Mouse (Mus musculus) midbrain, postnatal 0 days (tissue): ENCODE results near the gene Arhgap31. TPM values are rescaled to one million over a fixed set of nuclear protein-coding genes. Genes with fewer than 3 reads are reported as not detected.
A peak's percentile ranks its signal among the peaks of the same experiment; 100 is the strongest.

Source experiments
- ATAC-seq: fragments of 200-750 bp; cut with Nextera tagmentation; 2 replicates; pipeline ENCODE4 v1.8.0; 2017; ENCODE audit warnings: moderate number of reproducible peaks, mild to moderate bottlenecking, moderate TSS enrichment, moderate library complexity; ENCODE audit not compliant: low FRiP score
- DNase-seq: peaks from one replicate; pipeline ENCODE4 v3.0.0-alpha.2; 2015; ENCODE audit warnings: low spot score
- H3K27ac ChIP-seq: fragments of 300-500 bp; sonication (generic); 2 replicates; pipeline ENCODE4 v1.5.1; 2014; ENCODE audit warnings: low read depth, mild to moderate bottlenecking, low read length, mixed read lengths
- H3K27me3 ChIP-seq: fragments of 300-500 bp; sonication (generic); 2 replicates; pipeline ENCODE4 v1.6.1; 2014; ENCODE audit warnings: low read length, control low read depth, mixed read lengths; ENCODE audit not compliant: insufficient read depth
- H3K36me3 ChIP-seq: fragments of 300-500 bp; sonication (generic); 2 replicates; pipeline ENCODE4 v1.6.1; 2014; ENCODE audit warnings: low read length, control low read depth, mixed read lengths; ENCODE audit not compliant: insufficient read depth
- H3K4me1 ChIP-seq: fragments of 300-500 bp; sonication (generic); 2 replicates; pipeline ENCODE4 v1.6.1; 2014; ENCODE audit warnings: mild to moderate bottlenecking, control low read depth, antibody characterized with exemption, low read length, mixed read lengths; ENCODE audit not compliant: insufficient read depth
- H3K4me2 ChIP-seq: fragments of 300-500 bp; sonication (generic); 2 replicates; pipeline ENCODE4 v1.6.1; 2014; ENCODE audit warnings: low read depth, mild to moderate bottlenecking, low read length, mixed read lengths; ENCODE audit not compliant: poor library complexity, severe bottlenecking
- H3K4me3 ChIP-seq: fragments of 300-500 bp; sonication (generic); 2 replicates; pipeline ENCODE4 v1.5.1; 2014; ENCODE audit warnings: low read depth, mild to moderate bottlenecking, low read length, moderate library complexity
- H3K9ac ChIP-seq: fragments of 300-500 bp; sonication (generic); replicated peaks from 2 replicates; pipeline ENCODE4 v1.6.1; 2014; ENCODE audit warnings: mild to moderate bottlenecking, low read length, moderate library complexity, mixed read lengths; ENCODE audit not compliant: poor library complexity, severe bottlenecking
- H3K9me3 ChIP-seq: fragments of 300-500 bp; sonication (generic); 2 replicates; pipeline ENCODE4 v1.6.1; 2016; ENCODE audit warnings: low read length, control low read depth
- CTCF ChIP-seq: IDR thresholded peaks from 2 replicates; pipeline ENCODE4 v1.5.1; 2016; ENCODE audit warnings: antibody characterized with exemption, mild to moderate bottlenecking
- WGBS: fragments of 180-500 bp; shearing (Covaris S2); extraction: QIAGEN DNeasy Blood & Tissue Kit; methylation state at CpG from one replicate; pipeline ENCODE4 v1.1.7; 2014; 5-methylcytosine and 5-hydroxymethylcytosine counted together
- polyA plus RNA-seq: library from polyadenylated mRNA; unstranded; fragments of >200 nt; fragmentation: Nextera tagmentation; extraction: Ambion mirVana; gene quantifications from 2 replicates; pipeline ENCODE4 v1.2.1, GENCODE M21; 2015
- total RNA-seq: library from RNA; depleted of rRNA; stranded (reverse); fragments of >200 nt; gene quantifications from 2 replicates; pipeline ENCODE4 v1.2.3, GENCODE M21; 2014

Gene Arhgap31
- total and polyA plus RNA-seq, 2 experiments from 2014 or later, result 3.2 to 10.0 TPM

DNA sequence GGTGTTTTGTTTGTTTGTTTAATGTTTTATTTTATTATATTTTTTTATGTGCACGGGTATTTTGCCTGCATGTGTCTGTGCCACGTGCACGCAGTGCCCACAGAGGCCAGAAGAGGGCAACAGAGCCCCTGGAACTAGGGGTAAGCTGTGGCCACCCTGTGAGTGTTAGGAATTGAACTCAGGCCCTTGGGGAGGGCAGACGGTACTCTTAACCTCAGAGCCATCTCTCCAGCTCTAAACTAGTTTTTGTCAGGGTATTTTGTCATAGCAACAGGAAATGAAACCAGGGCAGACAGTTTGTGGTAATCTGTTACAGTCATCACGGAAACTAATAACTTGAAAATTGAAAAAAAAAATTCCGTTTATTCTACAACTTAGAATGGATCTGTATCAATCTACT is 80.9 kb downstream of the Arhgap31 start:
- peak; percentile 67 for TF ChIP-seq CTCF
- H3K4me3 ChIP-seq, result no peak overlapping the region

DNA sequence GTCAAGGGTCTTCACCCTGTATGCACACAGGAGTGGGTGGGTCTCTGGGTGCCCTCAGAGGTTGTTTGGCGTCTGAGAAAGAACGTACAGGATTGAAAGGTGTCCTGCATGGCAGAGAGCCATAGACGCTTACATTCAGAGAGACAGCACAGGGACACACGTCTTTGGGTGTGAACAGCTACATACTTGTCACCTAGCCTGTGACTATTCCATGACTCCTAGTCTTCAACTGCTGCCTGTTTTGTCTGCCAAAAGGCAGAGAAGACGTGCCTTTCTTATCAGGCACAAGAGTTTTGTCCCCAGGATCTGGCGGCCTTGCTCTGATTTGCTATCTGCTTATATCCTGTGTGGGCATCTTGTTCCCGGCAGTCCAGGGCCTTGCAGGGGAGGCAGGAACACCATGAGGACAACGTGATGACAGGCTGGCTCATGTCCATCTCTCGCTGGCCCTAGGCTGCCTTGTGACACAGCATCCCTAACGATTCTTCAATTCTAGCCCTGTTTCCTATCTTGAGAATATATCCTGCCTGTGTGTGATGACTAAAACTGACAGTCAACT is 87.2 kb downstream of the Arhgap31 start:
- no peaks in the 10 kb centered on the region for H3K36me3 ChIP-seq
- no peak for DNase-seq
- H3K4me3 ChIP-seq, result no peak overlapping the region
- 85% methylated on average over 10 of the region's 10 CpGs for WGBS
- H3K27ac ChIP-seq, result no peak overlapping the region
- H3K27me3 ChIP-seq, result no peaks in the 10 kb centered on the region
- no peak overlapping the region for H3K4me2 ChIP-seq
- no peak for ATAC-seq
- TF ChIP-seq CTCF, result no peak
- no peak overlapping the region for H3K9ac ChIP-seq
- H3K9me3 ChIP-seq, result no peaks in the 10 kb centered on the region
- H3K4me1 ChIP-seq, result no peaks in the 10 kb centered on the region

More for the DNA sequence above, 80.9 kb downstream of the Arhgap31 start:
- H3K27ac ChIP-seq, result no peak overlapping the region
- no peaks in the 10 kb centered on the region for H3K36me3 ChIP-seq
- no peak overlapping the region for H3K9ac ChIP-seq
- ATAC-seq (no peak), DNase-seq (peak; percentile 9)
- H3K4me2 ChIP-seq, result no peak overlapping the region
- no peaks in the 10 kb centered on the region for H3K4me1 ChIP-seq
- no peaks in the 10 kb centered on the region for H3K9me3 ChIP-seq
- H3K27me3 ChIP-seq, result no peaks in the 10 kb centered on the region
- 67% methylated on average over 6 of the region's 6 CpGs for WGBS

DNA sequence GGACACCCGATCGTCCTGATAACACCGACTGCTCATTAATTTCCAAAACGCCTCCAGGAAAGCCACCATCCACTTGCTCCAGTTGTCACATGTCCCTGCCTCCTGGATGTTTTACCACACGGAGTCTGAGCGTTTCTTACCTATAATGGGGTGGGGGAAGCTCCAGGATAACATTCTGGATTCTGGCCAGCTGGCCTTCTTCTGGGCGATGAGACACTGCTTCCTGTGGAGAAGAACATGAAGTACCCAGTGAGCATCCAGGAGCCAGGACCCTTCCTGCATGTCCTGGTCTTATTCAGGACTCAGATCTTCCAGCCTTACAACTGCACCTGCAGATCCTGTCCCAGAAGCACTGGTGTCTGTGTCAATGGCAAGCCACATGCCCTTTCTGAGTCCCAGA is 87.7 kb downstream of the Arhgap31 start:
- Histone ChIP-seq H3K27ac (no peak overlapping the region), H3K4me3 (no peak overlapping the region), H3K27me3 (no peaks in the 10 kb centered on the region), H3K36me3 (no peaks in the 10 kb centered on the region), H3K4me1 (no peaks in the 10 kb centered on the region), H3K9me3 (no peaks in the 10 kb centered on the region), H3K9ac (no peak overlapping the region), H3K4me2 (no peak overlapping the region)
- ATAC-seq, result no peak
- no peak for DNase-seq
- whole genome bisulfite sequencing, result 87% methylated on average over 7 of the region's 7 CpGs
- TF ChIP-seq CTCF, result no peak

DNA sequence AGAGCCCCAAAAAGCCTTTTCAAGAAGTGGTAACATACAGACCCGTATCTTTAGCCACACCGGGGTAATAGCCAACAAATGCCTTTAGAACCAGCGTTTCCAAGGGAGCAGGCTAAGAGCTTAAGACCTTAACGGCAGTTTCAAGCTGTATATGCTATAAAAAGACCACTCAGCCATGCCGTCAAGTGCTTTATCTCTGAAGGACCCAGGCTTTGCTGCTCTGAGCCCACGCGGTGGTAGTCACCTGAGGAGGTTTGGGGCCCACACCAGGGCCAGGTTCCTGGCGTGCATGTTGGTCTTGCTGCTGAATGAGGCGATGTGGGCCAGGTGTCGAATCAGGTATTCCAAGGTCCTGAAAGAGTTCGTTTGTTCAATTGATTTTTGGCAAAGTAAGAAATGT is 88.8 kb downstream of the Arhgap31 start:
- TF ChIP-seq CTCF, result no peak
- no peak for DNase-seq
- 73% methylated on average over 11 of the region's 11 CpGs for WGBS
- H3K27ac ChIP-seq, result no peak overlapping the region
- no peak overlapping the region for H3K4me3 ChIP-seq
- no peaks in the 10 kb centered on the region for H3K9me3 ChIP-seq
- H3K27me3 ChIP-seq, result no peaks in the 10 kb centered on the region
- H3K4me1 ChIP-seq, result no peaks in the 10 kb centered on the region
- H3K9ac ChIP-seq, result no peak overlapping the region
- no peak for ATAC-seq
- no peak overlapping the region for H3K4me2 ChIP-seq
- no peaks in the 10 kb centered on the region for H3K36me3 ChIP-seq

DNA sequence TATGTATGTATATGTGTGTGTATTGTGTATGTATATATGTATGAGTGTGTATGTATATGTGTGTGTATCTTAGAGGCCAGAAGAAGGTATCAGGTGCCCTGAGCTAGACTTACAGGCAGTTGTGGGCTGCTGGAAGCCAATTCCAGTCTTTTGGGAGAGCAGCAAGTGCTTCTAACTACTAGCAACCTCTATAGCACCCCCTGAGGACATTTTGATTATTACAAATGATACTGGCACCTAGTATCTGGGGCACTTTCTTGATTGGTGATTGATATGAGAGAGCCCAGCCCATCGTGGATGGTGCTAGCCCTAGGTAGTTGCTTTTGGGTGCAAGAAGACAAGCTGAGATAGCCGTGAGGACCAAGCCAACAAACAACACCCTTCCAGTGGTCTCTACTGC is 90.8 kb downstream of the Arhgap31 start:
- no peak for ATAC-seq
- H3K4me2 ChIP-seq, result no peak overlapping the region
- no peaks in the 10 kb centered on the region for H3K27me3 ChIP-seq
- TF ChIP-seq CTCF, result peak; percentile 26; the same call in 1 of the 2 replicates
- H3K4me3 ChIP-seq, result no peak overlapping the region
- no peaks in the 10 kb centered on the region for H3K36me3 ChIP-seq
- no peaks in the 10 kb centered on the region for H3K4me1 ChIP-seq
- 61% methylated on average over 2 of the region's 2 CpGs for WGBS
- H3K27ac ChIP-seq, result no peak overlapping the region
- H3K9ac ChIP-seq, result no peak overlapping the region
- H3K9me3 ChIP-seq, result no peaks in the 10 kb centered on the region
- DNase-seq, result peak; percentile 39

DNA sequence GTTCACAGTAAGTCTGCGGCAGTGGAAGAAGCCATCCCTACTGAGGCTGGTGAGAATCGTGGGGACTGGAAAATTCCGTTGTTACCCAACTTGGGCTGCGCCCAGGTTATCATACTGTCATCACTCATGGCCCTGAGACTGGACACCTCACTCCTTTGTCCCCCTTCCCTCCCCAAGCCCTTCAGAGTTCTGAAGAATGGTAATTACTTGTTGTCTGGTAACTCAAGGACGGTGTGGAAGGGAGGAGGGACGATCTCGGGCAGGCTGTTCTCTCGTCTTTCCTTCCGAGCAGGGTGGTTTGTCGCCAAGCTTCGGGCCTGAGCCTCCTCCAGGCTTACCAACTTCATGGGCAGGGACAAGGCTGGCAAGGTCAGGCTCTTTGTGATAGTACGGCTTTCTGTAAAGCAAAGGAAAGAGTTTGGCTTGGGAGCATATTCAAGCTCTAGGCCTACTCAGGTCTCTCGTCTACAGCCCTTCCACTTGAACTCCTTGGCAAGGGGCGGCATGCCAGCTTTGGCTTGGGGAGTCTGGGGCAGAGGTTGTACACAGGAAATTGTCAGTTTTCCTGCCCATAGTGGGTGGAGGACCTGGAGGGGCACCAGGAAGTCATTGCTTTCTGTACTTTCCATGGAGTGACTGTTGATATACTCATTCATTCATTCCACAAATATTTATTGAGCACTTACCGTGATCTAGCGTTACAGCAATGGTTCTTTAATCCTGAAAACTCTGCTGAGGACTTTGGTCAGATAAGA is 92.2 kb downstream of the Arhgap31 start:
- 96% methylated on average over 16 of the region's 16 CpGs for WGBS
- Histone ChIP-seq H3K27me3 (no peaks in the 10 kb centered on the region), H3K9ac (no peak overlapping the region), H3K9me3 (no peaks in the 10 kb centered on the region), H3K36me3 (no peaks in the 10 kb centered on the region), H3K4me3 (no peak overlapping the region), H3K4me2 (no peak overlapping the region), H3K4me1 (no peaks in the 10 kb centered on the region), H3K27ac (no peak overlapping the region)
- DNase-seq (no peak), ATAC-seq (no peak)
- TF ChIP-seq CTCF, result no peak
